Mouse (Mus musculus) embryonic facial prominence, embryonic 15.5 days (tissue): Measurements from ENCODE around the gene Far2. TPM values are rescaled to one million over a fixed set of nuclear protein-coding genes. Genes with fewer than 3 reads are reported as not detected.

Experiments
- ATAC-seq: fragments of 200-750 bp; cut with Nextera tagmentation; 2 replicates; pipeline ENCODE4 v1.8.0; 2017; ENCODE audit warnings: low read depth, moderate TSS enrichment; ENCODE audit not compliant: insufficient number of reproducible peaks, low FRiP score, low TSS enrichment
- H3K27ac ChIP-seq: fragments of 300-500 bp; sonication (generic); replicated peaks from 2 replicates; pipeline ENCODE4 v1.5.1; 2015; ENCODE audit warnings: mild to moderate bottlenecking, inconsistent platforms
- H3K27me3 ChIP-seq: fragments of 300-500 bp; sonication (generic); 2 replicates; pipeline ENCODE4 v1.6.1; 2015; ENCODE audit warnings: inconsistent platforms
- H3K36me3 ChIP-seq: fragments of 300-500 bp; sonication (generic); 2 replicates; pipeline ENCODE4 v1.6.1; 2015; ENCODE audit warnings: mild to moderate bottlenecking, inconsistent platforms
- H3K4me1 ChIP-seq: fragments of 300-500 bp; sonication (generic); 2 replicates; pipeline ENCODE4 v1.6.1; 2015; ENCODE audit warnings: inconsistent platforms
- H3K4me2 ChIP-seq: fragments of 300-500 bp; sonication (generic); replicated peaks from 2 replicates; pipeline ENCODE4 v1.6.1; 2015; ENCODE audit warnings: mild to moderate bottlenecking, inconsistent platforms
- H3K4me3 ChIP-seq: fragments of 300-500 bp; sonication (generic); replicated peaks from 2 replicates; pipeline ENCODE4 v1.5.1; 2015; ENCODE audit warnings: mild to moderate bottlenecking, inconsistent platforms
- H3K9ac ChIP-seq: fragments of 300-500 bp; sonication (generic); 2 replicates; pipeline ENCODE4 v1.6.1; 2015; ENCODE audit warnings: inconsistent platforms
- H3K9me3 ChIP-seq: fragments of 300-500 bp; sonication (generic); replicated peaks from 2 replicates; pipeline ENCODE4 v1.6.1; 2016; ENCODE audit warnings: inconsistent platforms
- WGBS: fragments of 180-500 bp; shearing (Covaris S2); methylation state at CpG from one replicate; pipeline ENCODE4 v1.1.7; 2015; 5-methylcytosine and 5-hydroxymethylcytosine counted together
- polyA plus RNA-seq: library from polyadenylated mRNA; unstranded; fragments of >200 nt; fragmentation: Nextera tagmentation; extraction: Ambion mirVana; gene quantifications from 2 replicates; pipeline ENCODE4 v1.2.1, GENCODE M21; 2015

Far2 gene
- polyA plus RNA-seq, 1 experiment from 2014 or later: 6.4 TPM

- Histone ChIP-seq H3K27me3 (no peaks in the 10 kb centered on the region), H3K4me3 (no peak overlapping the region), H3K9me3 (no peaks in the 10 kb centered on the region), H3K9ac (no peak overlapping the region), H3K4me1 (no peaks in the 10 kb centered on the region), H3K36me3 (no peaks in the 10 kb centered on the region), H3K27ac (no peak overlapping the region), H3K4me2 (no peak overlapping the region)
- 86% methylated on average over 2 of the region's 2 CpGs for WGBS
- ATAC-seq: no peak
Measured at GRCm38 (mm10) chr6:148083864-148084263, 36.8 kb downstream of the Far2 start.

GRCm38 (mm10) chr6:148084403-148084802 lies 37.3 kb downstream of the Far2 start:
- H3K9ac ChIP-seq: no peak overlapping the region
- no peak overlapping the region for H3K4me2 ChIP-seq
- H3K4me1 ChIP-seq: no peaks in the 10 kb centered on the region
- H3K27ac ChIP-seq: no peak overlapping the region
- no peaks in the 10 kb centered on the region for H3K9me3 ChIP-seq
- no peak overlapping the region for H3K4me3 ChIP-seq
- H3K36me3 ChIP-seq: no peaks in the 10 kb centered on the region
- no peaks in the 10 kb centered on the region for H3K27me3 ChIP-seq
- no peak for ATAC-seq
- WGBS: 87% methylated on average over 2 of the region's 2 CpGs

- no peaks in the 10 kb centered on the region for H3K27me3 ChIP-seq
Measured at GRCm38 (mm10) chr6:148097039-148097438, 50.0 kb downstream of the Far2 start.

GRCm38 (mm10) chr6:148101977-148102376 lies 54.9 kb downstream of the Far2 start:
- H3K4me3 ChIP-seq: no peak overlapping the region
- H3K9ac ChIP-seq: no peak overlapping the region
- no peak overlapping the region for H3K27ac ChIP-seq
- no peak for ATAC-seq
- no peaks in the 10 kb centered on the region for H3K27me3 ChIP-seq
- 77% methylated on average over 3 of the region's 3 CpGs for WGBS
- H3K36me3 ChIP-seq: no peaks in the 10 kb centered on the region
- H3K4me1 ChIP-seq: no peaks in the 10 kb centered on the region
- no peak overlapping the region for H3K4me2 ChIP-seq
- H3K9me3 ChIP-seq: no peaks in the 10 kb centered on the region

More at GRCm38 (mm10) chr6:148097039-148097438, 50.0 kb downstream of the Far2 start:
- no peak for ATAC-seq
- H3K4me3 ChIP-seq: no peak overlapping the region
- 48% methylated on average over 3 of the region's 3 CpGs for WGBS
- H3K4me1 ChIP-seq: no peaks in the 10 kb centered on the region
- H3K9ac ChIP-seq: no peak overlapping the region
- no peaks in the 10 kb centered on the region for H3K36me3 ChIP-seq
- no peak overlapping the region for H3K27ac ChIP-seq
- no peaks in the 10 kb centered on the region for H3K9me3 ChIP-seq
- no peak overlapping the region for H3K4me2 ChIP-seq

- Histone ChIP-seq H3K9ac (no peak overlapping the region), H3K9me3 (no peaks in the 10 kb centered on the region), H3K27me3 (no peaks in the 10 kb centered on the region), H3K4me3 (no peak overlapping the region), H3K4me2 (no peak overlapping the region), H3K4me1 (no peaks in the 10 kb centered on the region), H3K27ac (no peak overlapping the region), H3K36me3 (no peaks in the 10 kb centered on the region)
- ATAC-seq: no peak
- 92% methylated on average over 1 of the region's 1 CpGs for WGBS
Measured at GRCm38 (mm10) chr6:148102434-148102833, 55.4 kb downstream of the Far2 start.

GRCm38 (mm10) chr6:148104212-148104611 lies 57.2 kb downstream of the Far2 start:
- no peak for ATAC-seq
- H3K4me1 ChIP-seq: no peaks in the 10 kb centered on the region
- no peak overlapping the region for H3K4me2 ChIP-seq
- no peak overlapping the region for H3K27ac ChIP-seq
- no peaks in the 10 kb centered on the region for H3K9me3 ChIP-seq
- H3K36me3 ChIP-seq: no peaks in the 10 kb centered on the region
- 35% methylated on average over 9 of the region's 9 CpGs for WGBS
- no peak overlapping the region for H3K9ac ChIP-seq
- H3K4me3 ChIP-seq: no peak overlapping the region
- no peaks in the 10 kb centered on the region for H3K27me3 ChIP-seq

- no peaks in the 10 kb centered on the region for H3K36me3 ChIP-seq
- H3K4me3 ChIP-seq: no peak overlapping the region
- no peaks in the 10 kb centered on the region for H3K4me1 ChIP-seq
- no peak overlapping the region for H3K27ac ChIP-seq
- no peak overlapping the region for H3K9ac ChIP-seq
- no peaks in the 10 kb centered on the region for H3K9me3 ChIP-seq
- H3K27me3 ChIP-seq: no peaks in the 10 kb centered on the region
- ATAC-seq: no peak
- 69% methylated on average over 9 of the region's 9 CpGs for WGBS
- no peak overlapping the region for H3K4me2 ChIP-seq
Measured at GRCm38 (mm10) chr6:148105722-148106268, 58.7 kb downstream of the Far2 start.

- no peak overlapping the region for H3K4me3 ChIP-seq
- 63% methylated on average over 8 of the region's 8 CpGs for WGBS
- no peak for ATAC-seq
- no peak overlapping the region for H3K9ac ChIP-seq
- H3K27ac ChIP-seq: no peak overlapping the region
- no peaks in the 10 kb centered on the region for H3K9me3 ChIP-seq
- H3K4me1 ChIP-seq: no peaks in the 10 kb centered on the region
- no peak overlapping the region for H3K4me2 ChIP-seq
- H3K27me3 ChIP-seq: no peaks in the 10 kb centered on the region
- H3K36me3 ChIP-seq: no peaks in the 10 kb centered on the region
Measured at GRCm38 (mm10) chr6:148108741-148109472, 61.8 kb downstream of the Far2 start.

GRCm38 (mm10) chr6:148110996-148111633 lies 64.1 kb downstream of the Far2 start:
- Histone ChIP-seq H3K4me3 (no peak overlapping the region), H3K36me3 (no peaks in the 10 kb centered on the region), H3K27ac (no peak overlapping the region), H3K27me3 (no peaks in the 10 kb centered on the region), H3K9ac (no peak overlapping the region), H3K4me2 (no peak overlapping the region), H3K9me3 (no peaks in the 10 kb centered on the region), H3K4me1 (no peaks in the 10 kb centered on the region)
- ATAC-seq: no peak
- WGBS: 56% methylated on average over 2 of the region's 2 CpGs

GRCm38 (mm10) chr6:148116371-148116770 lies 69.3 kb downstream of the Far2 start:
- H3K9me3 ChIP-seq: no peaks in the 10 kb centered on the region
- no peak overlapping the region for H3K4me3 ChIP-seq
- no peak overlapping the region for H3K27ac ChIP-seq
- H3K36me3 ChIP-seq: no peaks in the 10 kb centered on the region
- no peak for ATAC-seq
- H3K9ac ChIP-seq: no peak overlapping the region
- WGBS: 80% methylated on average over 5 of the region's 5 CpGs
- no peak overlapping the region for H3K4me2 ChIP-seq
- H3K27me3 ChIP-seq: no peaks in the 10 kb centered on the region
- H3K4me1 ChIP-seq: no peaks in the 10 kb centered on the region

GRCm38 (mm10) chr6:148116907-148117306 lies 69.8 kb downstream of the Far2 start:
- Histone ChIP-seq H3K9ac (no peak overlapping the region), H3K27ac (no peak overlapping the region), H3K4me2 (no peak overlapping the region), H3K36me3 (no peaks in the 10 kb centered on the region), H3K27me3 (no peaks in the 10 kb centered on the region), H3K4me1 (no peaks in the 10 kb centered on the region), H3K9me3 (no peaks in the 10 kb centered on the region), H3K4me3 (no peak overlapping the region)
- no peak for ATAC-seq
- 82% methylated on average over 3 of the region's 3 CpGs for WGBS
